Mouse (Mus musculus) ES-Bruce4 (cell line): ENCODE data around the gene Ifitm3. TPM values are rescaled to one million over a fixed set of nuclear protein-coding genes. Genes with fewer than 3 reads are reported as not detected.

Experiments used
- H3K27ac ChIP-seq: 2 replicates; pipeline ENCODE4 v1.5.1; 2012; ENCODE audit warnings: low read length, inconsistent platforms; ENCODE audit not compliant: insufficient read depth
- H3K27me3 ChIP-seq: 2 replicates; pipeline ENCODE4 v1.6.1; 2012; ENCODE audit warnings: mild to moderate bottlenecking, low read length, inconsistent platforms; ENCODE audit not compliant: control insufficient read depth, poor library complexity, insufficient read depth, severe bottlenecking
- H3K36me3 ChIP-seq: 2 replicates; pipeline ENCODE4 v1.6.1; 2012; ENCODE audit warnings: inconsistent platforms, mild to moderate bottlenecking, low read length, moderate library complexity; ENCODE audit not compliant: control insufficient read depth, poor library complexity, insufficient read depth, severe bottlenecking
- H3K4me1 ChIP-seq: one replicate; pipeline ENCODE4 v1.8.1; 2011; ENCODE audit warnings: low read length; ENCODE audit not compliant: control insufficient read depth, insufficient read depth
- H3K4me3 ChIP-seq: 2 replicates; pipeline ENCODE4 v1.5.1; 2011; ENCODE audit warnings: low read depth, mild to moderate bottlenecking, low read length
- H3K9ac ChIP-seq: 2 replicates; pipeline ENCODE4 v1.6.1; 2012; ENCODE audit warnings: low read depth, mild to moderate bottlenecking, inconsistent platforms; ENCODE audit not compliant: poor library complexity, severe bottlenecking
- H3K9me3 ChIP-seq: replicated peaks from 2 replicates; pipeline ENCODE4 v1.6.1; 2012; ENCODE audit warnings: mild to moderate bottlenecking, low read length, inconsistent platforms; ENCODE audit not compliant: control insufficient read depth, poor library complexity, insufficient read depth, severe bottlenecking
- CTCF ChIP-seq: IDR thresholded peaks from one replicate; pipeline ENCODE4 v1.8.1; 2011; ENCODE audit warnings: low read depth, low read length
- EP300 ChIP-seq: IDR thresholded peaks from 2 replicates; pipeline ENCODE4 v1.6.1; 2011; ENCODE audit warnings: low read depth, low read length; ENCODE audit not compliant: insufficient read depth
- POLR2A ChIP-seq: IDR thresholded peaks from one replicate; pipeline ENCODE4 v1.8.1; 2011; ENCODE audit warnings: low read length; ENCODE audit not compliant: insufficient read depth
- polyA plus RNA-seq: library from polyadenylated mRNA; stranded (reverse); fragments of >200 nt; gene quantifications from 2 replicates; pipeline ENCODE4 v1.2.4, GENCODE M21; 2011; ENCODE audit warnings: low read depth; ENCODE audit not compliant: missing spikeins, insufficient read depth, insufficient read length

The Ifitm3 gene
- 410 and 433 TPM in 2 replicates for polyA plus RNA-seq

- Histone ChIP-seq H3K27me3 (no peaks in the 10 kb centered on the region), H3K27ac (peak within 1 kb of the TSS; percentile 95), H3K9ac (peak within 1 kb of the TSS; percentile 63), H3K9me3 (no peaks in the 10 kb centered on the region), H3K36me3 (no peaks in the 10 kb centered on the region), H3K4me3 (peak within 1 kb of the TSS; percentile 87), H3K4me1 (peaks cover 13% of the 10 kb centered on the region)
- TF ChIP-seq POLR2A (no peak), CTCF (no peak)
Measured at GRCm38 (mm10) chr7:141010593-141010992, at the start of gene Ifitm3. TSS of gene Ifitm3 (minus strand) at chr7:141010770.

- Histone ChIP-seq H3K4me1 (peaks cover 11% of the 10 kb centered on the region), H3K36me3 (peaks cover 2% of the 10 kb centered on the region; the same call in 1 of the 2 replicates), H3K9me3 (no peaks in the 10 kb centered on the region), H3K27me3 (no peaks in the 10 kb centered on the region), H3K4me3 (peak overlapping the region; percentile 64), H3K27ac (no peak overlapping the region), H3K9ac (peak overlapping the region; percentile 70; the same call in 1 of the 2 replicates)
- TF ChIP-seq CTCF: no peak
- TF ChIP-seq EP300: no peak
- TF ChIP-seq POLR2A: no peak
Measured at GRCm38 (mm10) chr7:141059929-141060328, 49.4 kb upstream of the Ifitm3 start.

- Histone ChIP-seq H3K27me3 (no peaks in the 10 kb centered on the region), H3K4me1 (peaks cover 5% of the 10 kb centered on the region), H3K9me3 (no peaks in the 10 kb centered on the region), H3K36me3 (no peaks in the 10 kb centered on the region), H3K27ac (no peak overlapping the region), H3K4me3 (no peak overlapping the region), H3K9ac (no peak overlapping the region)
- TF ChIP-seq CTCF (no peak), EP300 (no peak), POLR2A (no peak)
Measured at GRCm38 (mm10) chr7:141058601-141059341, 48.2 kb upstream of the Ifitm3 start.

- Histone ChIP-seq H3K4me1 (peaks cover 3% of the 10 kb centered on the region), H3K27ac (peak overlapping the region; percentile 61; the same call in 1 of the 2 replicates), H3K27me3 (no peaks in the 10 kb centered on the region), H3K4me3 (no peak overlapping the region), H3K36me3 (no peaks in the 10 kb centered on the region), H3K9me3 (no peaks in the 10 kb centered on the region), H3K9ac (no peak overlapping the region)
- TF ChIP-seq EP300: no peak
- no peak for TF ChIP-seq POLR2A
- no peak for TF ChIP-seq CTCF
Measured at GRCm38 (mm10) chr7:141057541-141057940, 47.0 kb upstream of the Ifitm3 start.

- H3K9ac ChIP-seq: no peak overlapping the region
- peak overlapping the region; percentile 61 for H3K27ac ChIP-seq
- TF ChIP-seq EP300 (no peak), CTCF (no peak), POLR2A (no peak)
- peaks cover 3% of the 10 kb centered on the region for H3K4me1 ChIP-seq
- H3K27me3 ChIP-seq: no peaks in the 10 kb centered on the region
- no peaks in the 10 kb centered on the region for H3K9me3 ChIP-seq
- no peak overlapping the region for H3K4me3 ChIP-seq
- no peaks in the 10 kb centered on the region for H3K36me3 ChIP-seq
Measured at GRCm38 (mm10) chr7:141056976-141057375, 46.4 kb upstream of the Ifitm3 start.

GRCm38 (mm10) chr7:141055785-141056184 is 45.2 kb upstream of the Ifitm3 start:
- H3K4me1 ChIP-seq: peaks cover 3% of the 10 kb centered on the region
- no peak overlapping the region for H3K9ac ChIP-seq
- H3K9me3 ChIP-seq: no peaks in the 10 kb centered on the region
- no peaks in the 10 kb centered on the region for H3K27me3 ChIP-seq
- H3K27ac ChIP-seq: no peak overlapping the region
- H3K36me3 ChIP-seq: no peaks in the 10 kb centered on the region
- TF ChIP-seq POLR2A (no peak), CTCF (peak; percentile 41), EP300 (no peak)
- H3K4me3 ChIP-seq: no peak overlapping the region
